Mouse (Mus musculus) E14TG2a.4 (cell line): ENCODE data around the gene Gm48551.

Experiments used
- CTCF ChIP-seq: conservative IDR thresholded peaks from 2 replicates; pipeline ENCODE4 v1.5.1; 2014; ENCODE audit warnings: low read length
- POU5F1 ChIP-seq: IDR thresholded peaks from 2 replicates; pipeline ENCODE4 v1.6.1; 2014; ENCODE audit warnings: low read length, borderline replicate concordance

- TF ChIP-seq CTCF = no peak
- TF ChIP-seq POU5F1 = no peak
Observed at GRCm38 (mm10) chr10:81365073-81365472, 19.2 kb upstream of the Gm48551 start.
